Mouse (Mus musculus): Measurements from ENCODE around the gene Kif5a. TPM values are rescaled to one million over a fixed set of nuclear protein-coding genes. Genes with fewer than 3 reads are reported as not detected.

Kif5a gene
- polyA plus RNA-seq, 2 experiments = 0.01 to 0.11 TPM

GRCm38 (mm10) chr10:127178286-127179027 is 84.7 kb downstream of the Kif5a start:
- Histone ChIP-seq H3K27me3 (ENCODE audit: control insufficient read depth, insufficient read depth, low read length) (peaks cover 46% of the 10 kb centered on the region), H3K9me3 (ENCODE audit: control insufficient read depth, low read length) (no peaks in the 10 kb centered on the region)

DNA sequence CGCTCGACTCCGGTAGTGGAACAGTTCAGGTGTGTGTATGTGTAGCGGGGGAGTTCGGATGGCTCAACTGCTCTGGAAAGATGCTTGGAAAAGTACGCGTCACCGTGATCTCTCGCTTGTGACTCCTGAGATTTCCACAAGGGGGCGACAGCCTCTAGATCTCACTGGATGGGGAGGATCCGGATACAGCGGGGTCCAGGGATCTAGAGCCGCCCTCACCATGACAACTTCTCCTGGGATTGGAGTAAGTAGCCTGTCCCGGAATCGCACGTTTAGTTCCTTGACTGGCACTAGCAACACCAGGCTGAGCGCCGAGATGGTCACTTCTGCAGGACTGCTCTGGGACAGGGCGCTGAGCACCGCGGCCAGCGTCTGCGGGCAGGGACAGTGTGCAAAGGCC is 85.4 kb downstream of the Kif5a start:
- Histone ChIP-seq H3K4me3 (ENCODE audit: insufficient read depth in 1 of 2, low read depth in 2 of 2, low read length in 2 of 2) (peak overlapping the region; percentile 20 to 43), H3K4me1 (replicated peaks; ENCODE audit: control insufficient read depth in 2 of 2, insufficient read depth in 2 of 2, low read length in 1 of 2) (peaks cover 11% of the 10 kb centered on the region in 2 experiments), H3K27me3 (ENCODE audit: control insufficient read depth, insufficient read depth, low read length) (peaks cover 46% of the 10 kb centered on the region)

More at GRCm38 (mm10) chr10:127178286-127179027, 84.7 kb downstream of the Kif5a start:
- 0 out of 2 replicates have a peak overlapping the region, but pooled peaks have one; percentile 9 for H3K9ac ChIP-seq (replicated peaks)
- ATAC-seq (ENCODE audit: insufficient read depth) (no peak), DNase-seq (ENCODE audit: low read depth in 3 of 3, low spot score in 3 of 3) (no peak)
- no peaks in the 10 kb centered on the region for H3K36me3 ChIP-seq (replicated peaks; ENCODE audit: control insufficient read depth, insufficient read depth, low read depth)
- WGBS (ENCODE audit: insufficient replicate concordance) = 3% methylated on average over 41 of the region's 41 CpGs
- H3K27ac ChIP-seq = no peak overlapping the region
- peaks cover 11% of the 10 kb centered on the region in 2 experiments for H3K4me1 ChIP-seq (replicated peaks; ENCODE audit: control insufficient read depth in 2 of 2, insufficient read depth in 2 of 2, low read length in 1 of 2)
- peak overlapping the region; percentile 20 to 43 for H3K4me3 ChIP-seq (ENCODE audit: insufficient read depth in 1 of 2, low read depth in 2 of 2, low read length in 2 of 2)
- H3K4me2 ChIP-seq (ENCODE audit: low read depth) = peak overlapping the region; percentile 67
- TF ChIP-seq CTCF (IDR thresholded peaks at IDR 0.05; ENCODE audit: low read depth) (no peak), EP300 (IDR thresholded peaks at IDR 0.05; ENCODE audit: low read depth) (no peak)

GRCm38 (mm10) chr10:127177235-127177634 is 85.9 kb downstream of the Kif5a start:
- Histone ChIP-seq H3K27ac (no peak overlapping the region), H3K9me3 (ENCODE audit: control insufficient read depth, low read length) (no peaks in the 10 kb centered on the region), H3K4me1 (replicated peaks; ENCODE audit: control insufficient read depth in 2 of 2, insufficient read depth in 2 of 2, low read length in 1 of 2) (peaks cover 11% of the 10 kb centered on the region in 2 experiments), H3K4me2 (ENCODE audit: low read depth) (peak overlapping the region; percentile 67), H3K9ac (replicated peaks) (0 out of 2 replicates have a peak overlapping the region, but pooled peaks have one; percentile 13), H3K36me3 (replicated peaks; ENCODE audit: control insufficient read depth, insufficient read depth, low read depth) (no peaks in the 10 kb centered on the region), H3K27me3 (ENCODE audit: control insufficient read depth, insufficient read depth, low read length) (peaks cover 46% of the 10 kb centered on the region), H3K4me3 (ENCODE audit: insufficient read depth in 1 of 2, low read depth in 2 of 2, low read length in 2 of 2) (no peak overlapping the region)
- 20% methylated on average over 9 of the region's 9 CpGs for WGBS (ENCODE audit: insufficient replicate concordance)
- TF ChIP-seq CTCF (IDR thresholded peaks at IDR 0.05; ENCODE audit: low read depth) (no peak), EP300 (IDR thresholded peaks at IDR 0.05; ENCODE audit: low read depth) (no peak)
- DNase-seq (ENCODE audit: low read depth in 3 of 3, low spot score in 3 of 3) (no peak), ATAC-seq (ENCODE audit: insufficient read depth) (no peak)

More for the DNA sequence above, 85.4 kb downstream of the Kif5a start:
- H3K9ac ChIP-seq (replicated peaks) = 0 out of 2 replicates have a peak overlapping the region, but pooled peaks have one; percentile 9
- DNase-seq (ENCODE audit: low read depth in 3 of 3, low spot score in 3 of 3) (no peak), ATAC-seq (ENCODE audit: insufficient read depth) (peak; percentile 52)
- TF ChIP-seq EP300 (IDR thresholded peaks at IDR 0.05; ENCODE audit: low read depth) = no peak
- peak; percentile 95 for TF ChIP-seq CTCF (IDR thresholded peaks at IDR 0.05; ENCODE audit: low read depth)
- no peaks in the 10 kb centered on the region for H3K9me3 ChIP-seq (ENCODE audit: control insufficient read depth, low read length)
- H3K27ac ChIP-seq = no peak overlapping the region
- H3K4me2 ChIP-seq (ENCODE audit: low read depth) = peak overlapping the region; percentile 67
- no peaks in the 10 kb centered on the region for H3K36me3 ChIP-seq (replicated peaks; ENCODE audit: control insufficient read depth, insufficient read depth, low read depth)
- 2% methylated on average over 23 of the region's 23 CpGs for WGBS (ENCODE audit: insufficient replicate concordance)

GRCm38 (mm10) chr10:127176756-127177155 is 86.4 kb downstream of the Kif5a start:
- no peaks in the 10 kb centered on the region for H3K9me3 ChIP-seq (ENCODE audit: control insufficient read depth, low read length)

GRCm38 (mm10) chr10:127176228-127176627 is 86.9 kb downstream of the Kif5a start:
- 32% methylated on average over 3 of the region's 3 CpGs for WGBS (ENCODE audit: insufficient replicate concordance)

More at GRCm38 (mm10) chr10:127176756-127177155, 86.4 kb downstream of the Kif5a start:
- no peak overlapping the region for H3K9ac ChIP-seq (replicated peaks)
- no peak overlapping the region for H3K27ac ChIP-seq
- H3K27me3 ChIP-seq (ENCODE audit: control insufficient read depth, insufficient read depth, low read length) = peaks cover 46% of the 10 kb centered on the region
- no peak for DNase-seq (ENCODE audit: low read depth in 3 of 3, low spot score in 3 of 3)
- no peak for TF ChIP-seq EP300 (IDR thresholded peaks at IDR 0.05; ENCODE audit: low read depth)
- no peak for TF ChIP-seq CTCF (IDR thresholded peaks at IDR 0.05; ENCODE audit: low read depth)
- peak overlapping the region; percentile 67 for H3K4me2 ChIP-seq (ENCODE audit: low read depth)
- no peaks in the 10 kb centered on the region for H3K36me3 ChIP-seq (replicated peaks; ENCODE audit: control insufficient read depth, insufficient read depth, low read depth)
- H3K4me1 ChIP-seq (replicated peaks; ENCODE audit: control insufficient read depth in 2 of 2, insufficient read depth in 2 of 2, low read length in 1 of 2) = peaks cover 11% of the 10 kb centered on the region in 2 experiments
- no peak overlapping the region for H3K4me3 ChIP-seq (ENCODE audit: insufficient read depth in 1 of 2, low read depth in 2 of 2, low read length in 2 of 2)
- ATAC-seq (ENCODE audit: insufficient read depth) = no peak
- 5% methylated on average over 7 of the region's 7 CpGs for WGBS (ENCODE audit: insufficient replicate concordance)

More at GRCm38 (mm10) chr10:127176228-127176627, 86.9 kb downstream of the Kif5a start:
- Histone ChIP-seq H3K27me3 (ENCODE audit: control insufficient read depth, insufficient read depth, low read length) (peaks cover 45% of the 10 kb centered on the region), H3K9ac (replicated peaks) (no peak overlapping the region), H3K4me1 (replicated peaks; ENCODE audit: control insufficient read depth in 2 of 2, insufficient read depth in 2 of 2, low read length in 1 of 2) (peaks cover 11% of the 10 kb centered on the region in 2 experiments), H3K4me2 (ENCODE audit: low read depth) (no peak overlapping the region), H3K36me3 (replicated peaks; ENCODE audit: control insufficient read depth, insufficient read depth, low read depth) (no peaks in the 10 kb centered on the region), H3K27ac (no peak overlapping the region), H3K4me3 (ENCODE audit: insufficient read depth in 1 of 2, low read depth in 2 of 2, low read length in 2 of 2) (no peak overlapping the region), H3K9me3 (ENCODE audit: control insufficient read depth, low read length) (no peaks in the 10 kb centered on the region)
- DNase-seq (ENCODE audit: low read depth in 3 of 3, low spot score in 3 of 3) (no peak), ATAC-seq (ENCODE audit: insufficient read depth) (no peak)
- TF ChIP-seq EP300 (IDR thresholded peaks at IDR 0.05; ENCODE audit: low read depth) = no peak
- TF ChIP-seq CTCF (IDR thresholded peaks at IDR 0.05; ENCODE audit: low read depth) = no peak

Other genes starting within 250 kb of the Kif5a start
- gene Tsfm, start 232.5 kb downstream of the Kif5a start, polyA plus RNA-seq (2012; rRNA removed) = 22.8 and 26.7 TPM in 2 replicates
- 40.7 and 49.2 TPM in 2 replicates for gene Tsfm, start 232.5 kb downstream of the Kif5a start, polyA plus RNA-seq (2014; fragmentation: Nextera tagmentation; extraction: Ambion mirVana)
- gene Mettl1, start 221.9 kb downstream of the Kif5a start, polyA plus RNA-seq (2012; rRNA removed) = 10.6 and 12.5 TPM in 2 replicates
- 18.1 and 19.3 TPM in 2 replicates for gene Mettl1, start 221.9 kb downstream of the Kif5a start, polyA plus RNA-seq (2014; fragmentation: Nextera tagmentation; extraction: Ambion mirVana)
- gene Eef1akmt3, start 221.8 kb downstream of the Kif5a start, polyA plus RNA-seq (2012; rRNA removed) = 0.08 and 0.09 TPM in 2 replicates
- gene Eef1akmt3, start 221.8 kb downstream of the Kif5a start, polyA plus RNA-seq (2014; fragmentation: Nextera tagmentation; extraction: Ambion mirVana) = 0.04 TPM in 1 of 2 replicates, not detected in the other
- 0.07 and 0.08 TPM in 2 replicates for gene Cyp27b1, start 215.1 kb downstream of the Kif5a start, polyA plus RNA-seq (2012; rRNA removed)
- not detected in 2 replicates for gene Cyp27b1, start 215.1 kb downstream of the Kif5a start, polyA plus RNA-seq (2014; fragmentation: Nextera tagmentation; extraction: Ambion mirVana)
- 0.07 and 0.12 TPM in 2 replicates for gene March9, start 203.2 kb downstream of the Kif5a start, polyA plus RNA-seq (2012; rRNA removed)
- not detected in 2 replicates for gene March9, start 203.2 kb downstream of the Kif5a start, polyA plus RNA-seq (2014; fragmentation: Nextera tagmentation; extraction: Ambion mirVana)
- 175 and 221 TPM in 2 replicates for gene Cdk4, start 199.8 kb downstream of the Kif5a start, polyA plus RNA-seq (2012; rRNA removed)
- 519 and 576 TPM in 2 replicates for gene Cdk4, start 199.8 kb downstream of the Kif5a start, polyA plus RNA-seq (2014; fragmentation: Nextera tagmentation; extraction: Ambion mirVana)
- 35.8 and 41.8 TPM in 2 replicates for gene Tspan31, start 193.1 kb downstream of the Kif5a start, polyA plus RNA-seq (2012; rRNA removed)
- gene Tspan31, start 193.1 kb downstream of the Kif5a start, polyA plus RNA-seq (2014; fragmentation: Nextera tagmentation; extraction: Ambion mirVana) = 18.9 and 23.8 TPM in 2 replicates
- 3.0 and 3.7 TPM in 2 replicates for gene Agap2, start 188.1 kb downstream of the Kif5a start, polyA plus RNA-seq (2012; rRNA removed)
- gene Agap2, start 188.1 kb downstream of the Kif5a start, polyA plus RNA-seq (2014; fragmentation: Nextera tagmentation; extraction: Ambion mirVana) = 0.57 and 0.59 TPM in 2 replicates
- gene Os9, start 142.2 kb downstream of the Kif5a start, polyA plus RNA-seq (2012; rRNA removed) = 20.9 and 25.0 TPM in 2 replicates
- 22.9 and 29.9 TPM in 2 replicates for gene Os9, start 142.2 kb downstream of the Kif5a start, polyA plus RNA-seq (2014; fragmentation: Nextera tagmentation; extraction: Ambion mirVana)
- gene B4galnt1, start 98.1 kb downstream of the Kif5a start, polyA plus RNA-seq (2012; rRNA removed) = 9.9 and 10.4 TPM in 2 replicates
- gene B4galnt1, start 98.1 kb downstream of the Kif5a start, polyA plus RNA-seq (2014; fragmentation: Nextera tagmentation; extraction: Ambion mirVana) = 14.6 and 17.1 TPM in 2 replicates
- 1.5 and 1.7 TPM in 2 replicates for gene Slc26a10, start 82.7 kb downstream of the Kif5a start, polyA plus RNA-seq (2012; rRNA removed)
- gene Slc26a10, start 82.7 kb downstream of the Kif5a start, polyA plus RNA-seq (2014; fragmentation: Nextera tagmentation; extraction: Ambion mirVana) = 0.75 and 1.3 TPM in 2 replicates
- gene Arhgef25, start 73.3 kb downstream of the Kif5a start, polyA plus RNA-seq (2012; rRNA removed) = 6.9 and 7.7 TPM in 2 replicates
- 3.4 and 4.8 TPM in 2 replicates for gene Arhgef25, start 73.3 kb downstream of the Kif5a start, polyA plus RNA-seq (2014; fragmentation: Nextera tagmentation; extraction: Ambion mirVana)
- 35.9 and 38.6 TPM in 2 replicates for gene Dtx3, start 67.6 kb downstream of the Kif5a start, polyA plus RNA-seq (2012; rRNA removed)
- 11.2 and 15.0 TPM in 2 replicates for gene Dtx3, start 67.6 kb downstream of the Kif5a start, polyA plus RNA-seq (2014; fragmentation: Nextera tagmentation; extraction: Ambion mirVana)
- gene Pip4k2c, start 51.8 kb downstream of the Kif5a start, polyA plus RNA-seq (2012; rRNA removed) = 28.2 and 31.2 TPM in 2 replicates
- gene Pip4k2c, start 51.8 kb downstream of the Kif5a start, polyA plus RNA-seq (2014; fragmentation: Nextera tagmentation; extraction: Ambion mirVana) = 25.7 and 31.1 TPM in 2 replicates
- gene Dctn2, start 3.0 kb upstream of the Kif5a start, polyA plus RNA-seq (2012; rRNA removed) = 53.8 and 58.7 TPM in 2 replicates
- 59.2 and 64.7 TPM in 2 replicates for gene Dctn2, start 3.0 kb upstream of the Kif5a start, polyA plus RNA-seq (2014; fragmentation: Nextera tagmentation; extraction: Ambion mirVana)
- gene Mbd6, start 25.7 kb upstream of the Kif5a start, polyA plus RNA-seq (2012; rRNA removed) = 9.7 and 11.0 TPM in 2 replicates
- 5.6 and 6.2 TPM in 2 replicates for gene Mbd6, start 25.7 kb upstream of the Kif5a start, polyA plus RNA-seq (2014; fragmentation: Nextera tagmentation; extraction: Ambion mirVana)
- gene Mars, start 48.4 kb upstream of the Kif5a start, polyA plus RNA-seq (2012; rRNA removed) = 53.6 and 63.4 TPM in 2 replicates
- gene Mars, start 48.4 kb upstream of the Kif5a start, polyA plus RNA-seq (2014; fragmentation: Nextera tagmentation; extraction: Ambion mirVana) = 101 and 115 TPM in 2 replicates
- gene Arhgap9, start 58.6 kb upstream of the Kif5a start, polyA plus RNA-seq (2012; rRNA removed) = 7.3 and 8.8 TPM in 2 replicates
- 12.4 and 13.4 TPM in 2 replicates for gene Arhgap9, start 58.6 kb upstream of the Kif5a start, polyA plus RNA-seq (2014; fragmentation: Nextera tagmentation; extraction: Ambion mirVana)
- gene Gli1, start 78.6 kb upstream of the Kif5a start, polyA plus RNA-seq (2012; rRNA removed) = 1.1 and 1.4 TPM in 2 replicates
- 0.15 and 0.27 TPM in 2 replicates for gene Gli1, start 78.6 kb upstream of the Kif5a start, polyA plus RNA-seq (2014; fragmentation: Nextera tagmentation; extraction: Ambion mirVana)
- gene Inhbe, start 91.1 kb upstream of the Kif5a start, polyA plus RNA-seq (2012; rRNA removed) = 0.59 and 0.61 TPM in 2 replicates
- 0.28 and 0.38 TPM in 2 replicates for gene Inhbe, start 91.1 kb upstream of the Kif5a start, polyA plus RNA-seq (2014; fragmentation: Nextera tagmentation; extraction: Ambion mirVana)
- 1.5 and 2.0 TPM in 2 replicates for gene Inhbc, start 107.1 kb upstream of the Kif5a start, polyA plus RNA-seq (2012; rRNA removed)
- gene Inhbc, start 107.1 kb upstream of the Kif5a start, polyA plus RNA-seq (2014; fragmentation: Nextera tagmentation; extraction: Ambion mirVana) = 2.1 and 2.4 TPM in 2 replicates
- 10.9 and 16.2 TPM in 2 replicates for gene R3hdm2, start 117.0 kb upstream of the Kif5a start, polyA plus RNA-seq (2012; rRNA removed)
- 9.0 and 14.0 TPM in 2 replicates for gene R3hdm2, start 117.0 kb upstream of the Kif5a start, polyA plus RNA-seq (2014; fragmentation: Nextera tagmentation; extraction: Ambion mirVana)
- gene Stac3, start 238.3 kb upstream of the Kif5a start, polyA plus RNA-seq (2012; rRNA removed) = 0.16 and 0.37 TPM in 2 replicates
- gene Stac3, start 238.3 kb upstream of the Kif5a start, polyA plus RNA-seq (2014; fragmentation: Nextera tagmentation; extraction: Ambion mirVana) = not detected in 2 replicates

Data from liver, embryonic 14.5 days (tissue).